Mouse (Mus musculus): ENCODE data around the gene Fam216b. TPM values are rescaled to one million over a fixed set of nuclear protein-coding genes. Genes with fewer than 3 reads are reported as not detected.

The Fam216b gene
- polyA plus RNA-seq (2017; shearing (Covaris generic)): not detected

GRCm38 (mm10) chr14:78088907-78089306 lies at the start of gene Fam216b:
Gene Fam216b, minus strand, starts transcription at chr14:78089007.

Other genes with a start within 250 kb of the Fam216b start
- gene Dnajc15, start 213.9 kb downstream of the Fam216b start, polyA plus RNA-seq (2017; shearing (Covaris generic)): 151 TPM
- gene Epsti1, start 184.8 kb downstream of the Fam216b start, polyA plus RNA-seq (2017; shearing (Covaris generic)): 116 TPM
- gene Tnfsf11, start 219.0 kb upstream of the Fam216b start, polyA plus RNA-seq (2017; shearing (Covaris generic)): 19.7 TPM